ENCODE assay signal across 28 mouse cellular contexts in the genomic region with DNA sequence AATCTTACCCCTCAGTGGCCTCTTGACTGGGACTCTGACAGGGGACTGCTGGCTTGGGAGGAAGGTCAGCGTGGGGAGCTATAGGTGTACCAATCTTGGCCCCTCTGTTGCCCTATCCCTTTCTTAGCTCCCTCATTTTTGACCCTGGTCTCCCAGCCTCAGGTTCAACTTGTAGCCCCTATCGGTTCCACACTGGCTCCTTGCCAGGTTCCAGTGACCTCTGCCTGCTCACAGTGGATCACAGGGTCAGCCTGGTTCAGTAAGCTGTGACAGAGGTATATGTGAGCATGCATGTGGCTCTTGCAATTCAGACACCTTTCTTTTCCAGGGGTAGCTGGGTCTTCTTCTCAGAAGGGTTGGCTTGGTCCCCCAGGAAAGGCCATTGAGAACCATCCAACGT. TPM values are rescaled to one million over a fixed set of nuclear protein-coding genes. Genes with fewer than 3 reads are reported as not detected.
DNase-seq lines count a peak whose midpoint lies in the region; ATAC-seq lines count a peak whose summit lies in the region.
"Had no signal": no experiment of that assay in that cellular context is flagged by ENCODE, and none has a peak within 500 bp of the region (broad histone marks: within the 10 kb centered on the region; RNA-seq: fewer than 3 reads in every experiment).

No protein-coding gene starts in this region.

- H3K4me2 ChIP-seq in kidney, embryonic 16.5 days (replicated peaks; ENCODE audit: low read depth, low read length), result no peak overlapping the region
- no peak overlapping the region for H3K4me2 ChIP-seq in liver, embryonic 16.5 days (ENCODE audit: low read depth, low read length)
- H3K4me2 ChIP-seq: forebrain, embryonic 13.5 days; heart, embryonic 12.5 days; heart, embryonic 15.5 days; hindbrain, embryonic 13.5 days had no signal

- intact Hi-C loops in gastrocnemius, postnatal 14 days (cut with DNase I; ENCODE audit: low total_unique reads), result no loop called here

- peak; percentile 10 for DNase-seq in cerebellum, adult 8-10 months
- DNase-seq in cerebellum, adult 9-11 months, result no peak
- DNase-seq in gastrocnemius, postnatal 10 days, result peak; percentile 36
- DNase-seq in gastrocnemius, postnatal 14 days, result no peak
- DNase-seq in kidney, postnatal 36 days, result peak; percentile 26 to 50
- DNase-seq in heart, adult 8-10 months (ENCODE audit: low spot score), result no peak
- DNase-seq: adrenal gland, adult 8-10 months; adrenal gland, postnatal 25 days; cerebellum, adult 11-12 months; cerebellum, adult 9-10 months; cerebellum, postnatal 25 days; gastrocnemius, postnatal 36 days; heart, adult 11 months; heart, postnatal 10 days; heart, postnatal 36 days had no signal

- H3K9ac ChIP-seq in kidney, embryonic 16.5 days (replicated peaks; ENCODE audit: low read length), result no peak overlapping the region
- no peak overlapping the region for H3K9ac ChIP-seq in liver, embryonic 16.5 days (ENCODE audit: low read depth, low read length)
- H3K9ac ChIP-seq: forebrain, embryonic 13.5 days; heart, embryonic 12.5 days; heart, embryonic 15.5 days; hindbrain, embryonic 13.5 days had no signal

- WGBS in kidney, embryonic 16.5 days, result 67% methylated on average over 3 of the region's 3 CpGs
- 64% methylated on average over 3 of the region's 3 CpGs for WGBS in liver, embryonic 16.5 days (ENCODE audit: insufficient replicate concordance)

- no peak for ATAC-seq in kidney, embryonic 16.5 days (ENCODE audit: low FRiP score, low TSS enrichment)
- peak; percentile 16; the same call in 1 of the 2 replicates for ATAC-seq in liver, embryonic 16.5 days (ENCODE audit: low read depth)
- ATAC-seq: activated CD4-positive, CD25-positive, alpha-beta regulatory T cell, adult 4 months; forebrain, embryonic 13.5 days; forebrain, embryonic 16.5 days; hindbrain, embryonic 16.5 days had no signal

- no peaks in the 10 kb centered on the region for H3K9me3 ChIP-seq in kidney, embryonic 16.5 days (ENCODE audit: low read length)
- H3K9me3 ChIP-seq in liver, embryonic 16.5 days (replicated peaks; ENCODE audit: control insufficient read depth, low read length), result no peaks in the 10 kb centered on the region
- H3K9me3 ChIP-seq: forebrain, embryonic 10.5 days; forebrain, embryonic 13.5 days; heart, embryonic 12.5 days; heart, embryonic 15.5 days; hindbrain, embryonic 10.5 days; hindbrain, embryonic 13.5 days had no signal

- no peak overlapping the region for H3K4me3 ChIP-seq in kidney, embryonic 16.5 days (ENCODE audit: low read length)
- H3K4me3 ChIP-seq in liver, embryonic 16.5 days (ENCODE audit: low read depth, low read length), result no peak overlapping the region
- H3K4me3 ChIP-seq: forebrain, embryonic 10.5 days; forebrain, embryonic 13.5 days; heart, embryonic 12.5 days; heart, embryonic 15.5 days; hindbrain, embryonic 10.5 days; hindbrain, embryonic 13.5 days had no signal

- H3K27me3 ChIP-seq in kidney, embryonic 16.5 days (ENCODE audit: insufficient read depth, low read length), result no peaks in the 10 kb centered on the region
- H3K27me3 ChIP-seq in liver, embryonic 16.5 days (ENCODE audit: control insufficient read depth, insufficient read depth, low read depth, low read length), result no peaks in the 10 kb centered on the region
- H3K27me3 ChIP-seq: forebrain, embryonic 13.5 days; heart, embryonic 12.5 days; heart, embryonic 15.5 days; hindbrain, embryonic 13.5 days had no signal

- H3K36me3 ChIP-seq in kidney, embryonic 16.5 days (ENCODE audit: insufficient read depth, low read length), result peaks cover 6% of the 10 kb centered on the region; the same call in 1 of the 2 replicates
- no peaks in the 10 kb centered on the region for H3K36me3 ChIP-seq in liver, embryonic 16.5 days (ENCODE audit: control insufficient read depth, insufficient read depth)

- peaks cover 9% of the 10 kb centered on the region for H3K4me1 ChIP-seq in kidney, embryonic 16.5 days (ENCODE audit: insufficient read depth, low read length)
- H3K4me1 ChIP-seq in liver, embryonic 16.5 days (ENCODE audit: control insufficient read depth, low read depth, low read length), result no peaks in the 10 kb centered on the region; the same call in 1 of the 2 replicates

- H3K27ac ChIP-seq in kidney, embryonic 16.5 days (ENCODE audit: low read length), result no peak overlapping the region
- H3K27ac ChIP-seq in liver, embryonic 16.5 days (ENCODE audit: low read length), result no peak overlapping the region
- H3K27ac ChIP-seq: forebrain, embryonic 10.5 days; forebrain, embryonic 13.5 days; heart, embryonic 15.5 days; hindbrain, embryonic 10.5 days; hindbrain, embryonic 13.5 days had no signal

RNA-seq across cellular contexts. Expression of a gene that starts 38.9 kb away (rescaled TPM):
- under 1 TPM; 0.49 to 0.54 TPM for total RNA-seq in gastrocnemius, postnatal 10 days (2021)
- total RNA-seq in gastrocnemius, postnatal 14 days (2021), result under 1 TPM; 0.29 to 0.31 TPM
- 2.5 and 2.7 TPM in 2 replicates for polyA plus RNA-seq in kidney, embryonic 16.5 days (2015; fragmentation: Nextera tagmentation; extraction: Ambion mirVana)
- polyA plus RNA-seq in liver, embryonic 16.5 days (2015; fragmentation: Nextera tagmentation; extraction: Ambion mirVana), result 0.28 and 0.34 TPM in 2 replicates
- under 1 TPM in 3 of 4 experiments, not detected in 1; 0.46 to 0.75 (median 0.56) TPM for total RNA-seq in heart, adult 8-10 months (2022)
- total RNA-seq: common myeloid progenitor, adult 5-6 weeks; gastrocnemius, adult 18-20 months; gastrocnemius, postnatal 36 days had no signal

Comparison
In these comparisons a context has a peak if more than half of its experiments do, and no peak if none do; other contexts are left out.
1. DNase-seq: peak in cerebellum, adult 8-10 months (single experiment), gastrocnemius, postnatal 10 days (single experiment) and kidney, postnatal 36 days (2 of 2); none in cerebellum, adult 9-11 months (single experiment), gastrocnemius, postnatal 14 days (single experiment) and heart, adult 8-10 months (single experiment).